Mouse (Mus musculus) kidney, embryonic 16.5 days (tissue): ENCODE measurements around the gene BC016579. TPM values are rescaled to one million over a fixed set of nuclear protein-coding genes. Genes with fewer than 3 reads are reported as not detected.
A peak's percentile ranks its signal among the peaks of the same experiment; 100 is the strongest.

Experiments
- ATAC-seq: fragments of 200-750 bp; cut with Nextera tagmentation; 2 replicates; pipeline ENCODE4 v1.8.0; 2017; ENCODE audit warnings: moderate TSS enrichment; ENCODE audit not compliant: low FRiP score, low TSS enrichment
- H3K27ac ChIP-seq: fragments of 300-500 bp; sonication (generic); 2 replicates; pipeline ENCODE4 v1.5.1; 2014; ENCODE audit warnings: low read length
- H3K27me3 ChIP-seq: fragments of 300-500 bp; sonication (generic); 2 replicates; pipeline ENCODE4 v1.6.1; 2014; ENCODE audit warnings: low read length, control low read depth, mixed read lengths; ENCODE audit not compliant: insufficient read depth
- H3K36me3 ChIP-seq: fragments of 300-500 bp; sonication (generic); 2 replicates; pipeline ENCODE4 v1.6.1; 2014; ENCODE audit warnings: low read length, control low read depth, mixed read lengths; ENCODE audit not compliant: insufficient read depth
- H3K4me1 ChIP-seq: fragments of 300-500 bp; sonication (generic); 2 replicates; pipeline ENCODE4 v1.6.1; 2014; ENCODE audit warnings: low read length, control low read depth, mixed read lengths; ENCODE audit not compliant: insufficient read depth
- H3K4me2 ChIP-seq: fragments of 300-500 bp; sonication (generic); replicated peaks from 2 replicates; pipeline ENCODE4 v1.6.1; 2014; ENCODE audit warnings: low read depth, low read length
- H3K4me3 ChIP-seq: fragments of 300-500 bp; sonication (generic); 2 replicates; pipeline ENCODE4 v1.5.1; 2014; ENCODE audit warnings: mild to moderate bottlenecking, low read length
- H3K9ac ChIP-seq: fragments of 300-500 bp; sonication (generic); replicated peaks from 2 replicates; pipeline ENCODE4 v1.6.1; 2014; ENCODE audit warnings: low read length
- H3K9me3 ChIP-seq: fragments of 300-500 bp; sonication (generic); 2 replicates; pipeline ENCODE4 v1.6.1; 2016; ENCODE audit warnings: low read length, control low read depth
- WGBS: fragments of 180-500 bp; shearing (Covaris S2); extraction: QIAGEN DNeasy Blood & Tissue Kit; methylation state at CpG from one replicate; pipeline ENCODE4 v1.1.7; 2014; 5-methylcytosine and 5-hydroxymethylcytosine counted together
- polyA plus RNA-seq: library from polyadenylated mRNA; unstranded; fragments of >200 nt; fragmentation: Nextera tagmentation; extraction: Ambion mirVana; gene quantifications from 2 replicates; pipeline ENCODE4 v1.2.1, GENCODE M21; 2015

The BC016579 gene
- polyA plus RNA-seq, 1 experiment from 2014 or later = 0.27 TPM

GRCm38 (mm10) chr16:45624791-45625190, 29.1 kb downstream of the BC016579 start:
- ATAC-seq = no peak
- no peak overlapping the region for H3K4me3 ChIP-seq
- no peaks in the 10 kb centered on the region for H3K27me3 ChIP-seq
- H3K9ac ChIP-seq = no peak overlapping the region
- no peaks in the 10 kb centered on the region for H3K9me3 ChIP-seq
- H3K27ac ChIP-seq = no peak overlapping the region
- no peak overlapping the region for H3K4me2 ChIP-seq
- H3K4me1 ChIP-seq = no peaks in the 10 kb centered on the region
- 75% methylated on average over 2 of the region's 2 CpGs for whole genome bisulfite sequencing
- no peaks in the 10 kb centered on the region for H3K36me3 ChIP-seq

- H3K4me2 ChIP-seq = no peak overlapping the region
- no peak for ATAC-seq
- no peaks in the 10 kb centered on the region for H3K36me3 ChIP-seq
- no peak overlapping the region for H3K4me3 ChIP-seq
- H3K27ac ChIP-seq = no peak overlapping the region
- no peaks in the 10 kb centered on the region for H3K27me3 ChIP-seq
- no peak overlapping the region for H3K9ac ChIP-seq
- WGBS = 85% methylated on average over 4 of the region's 4 CpGs
- no peaks in the 10 kb centered on the region for H3K4me1 ChIP-seq
- no peaks in the 10 kb centered on the region for H3K9me3 ChIP-seq
These were observed 30.6 kb downstream of the BC016579 start for GRCm38 (mm10) chr16:45623230-45623629.

- no peak for ATAC-seq
- Histone ChIP-seq H3K9me3 (no peaks in the 10 kb centered on the region), H3K4me1 (no peaks in the 10 kb centered on the region), H3K4me3 (no peak overlapping the region), H3K27me3 (no peaks in the 10 kb centered on the region), H3K4me2 (no peak overlapping the region), H3K36me3 (no peaks in the 10 kb centered on the region), H3K27ac (no peak overlapping the region), H3K9ac (no peak overlapping the region)
- WGBS = 76% methylated on average over 8 of the region's 8 CpGs
These were observed 34.0 kb downstream of the BC016579 start for GRCm38 (mm10) chr16:45619751-45620375.

GRCm38 (mm10) chr16:45615944-45616343, 37.9 kb downstream of the BC016579 start:
- ATAC-seq = no peak
- Histone ChIP-seq H3K27me3 (no peaks in the 10 kb centered on the region), H3K36me3 (no peaks in the 10 kb centered on the region), H3K9me3 (no peaks in the 10 kb centered on the region), H3K4me3 (no peak overlapping the region), H3K4me2 (no peak overlapping the region), H3K4me1 (no peaks in the 10 kb centered on the region), H3K9ac (no peak overlapping the region), H3K27ac (no peak overlapping the region)
- WGBS = 88% methylated on average over 1 of the region's 1 CpGs

GRCm38 (mm10) chr16:45613247-45613646, 40.6 kb downstream of the BC016579 start:
- no peak for ATAC-seq
- Histone ChIP-seq H3K4me3 (no peak overlapping the region), H3K27me3 (no peaks in the 10 kb centered on the region), H3K4me2 (no peak overlapping the region), H3K9me3 (no peaks in the 10 kb centered on the region), H3K27ac (no peak overlapping the region), H3K9ac (no peak overlapping the region), H3K36me3 (no peaks in the 10 kb centered on the region), H3K4me1 (0 out of 2 replicates have a peak, but pooled peaks cover 4% of the 10 kb centered on the region)
- WGBS = 84% methylated on average over 2 of the region's 2 CpGs

GRCm38 (mm10) chr16:45610267-45610666, 43.6 kb downstream of the BC016579 start, which contains the start of gene Gcsam:
Gene Gcsam (plus strand): TSS chr16:45610380.
- H3K4me3 ChIP-seq = no peak within 1 kb of the TSS
- 67% methylated on average over 4 of the region's 4 CpGs for WGBS
- no peak for ATAC-seq

GRCm38 (mm10) chr16:45609300-45609699, 44.6 kb downstream of the BC016579 start:
- H3K9me3 ChIP-seq = no peaks in the 10 kb centered on the region
- no peak overlapping the region for H3K27ac ChIP-seq
- H3K4me1 ChIP-seq = 0 out of 2 replicates have a peak, but pooled peaks cover 4% of the 10 kb centered on the region
- no peak overlapping the region for H3K4me3 ChIP-seq
- no peak overlapping the region for H3K4me2 ChIP-seq
- no peaks in the 10 kb centered on the region for H3K36me3 ChIP-seq
- H3K27me3 ChIP-seq = no peaks in the 10 kb centered on the region
- 66% methylated on average over 3 of the region's 3 CpGs for WGBS
- no peak overlapping the region for H3K9ac ChIP-seq
- no peak for ATAC-seq

More at GRCm38 (mm10) chr16:45610267-45610666, 43.6 kb downstream of the BC016579 start, which contains the start of gene Gcsam:
- Histone ChIP-seq H3K4me1 (0 out of 2 replicates have a peak, but pooled peaks cover 4% of the 10 kb centered on the region), H3K9me3 (no peaks in the 10 kb centered on the region), H3K36me3 (no peaks in the 10 kb centered on the region), H3K27me3 (no peaks in the 10 kb centered on the region), H3K27ac (no peak within 1 kb of the TSS), H3K4me2 (no peak within 1 kb of the TSS), H3K9ac (no peak within 1 kb of the TSS)

GRCm38 (mm10) chr16:45608481-45608954, 45.4 kb downstream of the BC016579 start:
- Histone ChIP-seq H3K27me3 (no peaks in the 10 kb centered on the region), H3K9me3 (no peaks in the 10 kb centered on the region), H3K4me2 (0 out of 2 replicates have a peak overlapping the region, but pooled peaks have one; percentile 7), H3K9ac (no peak overlapping the region), H3K4me1 (0 out of 2 replicates have a peak, but pooled peaks cover 4% of the 10 kb centered on the region), H3K27ac (no peak overlapping the region), H3K4me3 (no peak overlapping the region), H3K36me3 (no peaks in the 10 kb centered on the region)
- ATAC-seq = peak; percentile 71; the same call in 1 of the 2 replicates
- WGBS = 31% methylated on average over 4 of the region's 4 CpGs

GRCm38 (mm10) chr16:45595494-45595893, 58.4 kb downstream of the BC016579 start:
- no peaks in the 10 kb centered on the region for H3K36me3 ChIP-seq
- no peak for ATAC-seq

GRCm38 (mm10) chr16:45593656-45594055, 60.2 kb downstream of the BC016579 start:
- H3K9ac ChIP-seq = no peak overlapping the region
- no peaks in the 10 kb centered on the region for H3K36me3 ChIP-seq
- no peaks in the 10 kb centered on the region for H3K27me3 ChIP-seq
- H3K27ac ChIP-seq = no peak overlapping the region
- no peaks in the 10 kb centered on the region for H3K9me3 ChIP-seq
- no peak for ATAC-seq
- H3K4me2 ChIP-seq = no peak overlapping the region
- WGBS = 66% methylated on average over 1 of the region's 1 CpGs
- H3K4me1 ChIP-seq = no peaks in the 10 kb centered on the region
- H3K4me3 ChIP-seq = no peak overlapping the region

More at GRCm38 (mm10) chr16:45595494-45595893, 58.4 kb downstream of the BC016579 start:
- Histone ChIP-seq H3K4me1 (no peaks in the 10 kb centered on the region), H3K4me3 (no peak overlapping the region), H3K4me2 (no peak overlapping the region), H3K27ac (no peak overlapping the region), H3K27me3 (no peaks in the 10 kb centered on the region), H3K9ac (no peak overlapping the region), H3K9me3 (no peaks in the 10 kb centered on the region)
